Mouse (Mus musculus) CD4-positive naive resting alpha-beta T cell, adult 57 days (primary cell): ENCODE results near the gene H2-Q2. TPM values are rescaled to one million over a fixed set of nuclear protein-coding genes. Genes with fewer than 3 reads are reported as not detected.

Experiments used
- total RNA-seq: library from RNA; stranded (reverse); gene quantifications from one replicate; pipeline ENCODE4 v1.2.4, GENCODE M21; 2023

Gene H2-Q2
- 16.7 TPM for total RNA-seq

GRCm38 (mm10) chr17:35342071-35342671 lies at the start of gene H2-Q2:
TSS of gene H2-Q2 (plus strand) at chr17:35342242.

GRCm38 (mm10) chr17:35320327-35321081 lies 21.5 kb upstream of the H2-Q2 start, which contains the start of gene H2-Q1:
TSS of gene H2-Q1 (plus strand) at chr17:35320405.

GRCm38 (mm10) chr17:35379369-35379728 lies 37.3 kb downstream of the H2-Q2 start, which contains the start of gene H2-Q4:
TSS of gene H2-Q4 (plus strand) at chr17:35379617.

Other genes starting within 250 kb of the H2-Q2 start
- gene Ly6g5c, start 234.0 kb upstream of the H2-Q2 start, total RNA-seq, result not detected
- 0.83 TPM for gene Ly6g5b, start 226.8 kb upstream of the H2-Q2 start, total RNA-seq
- gene Gpank1, start 220.8 kb upstream of the H2-Q2 start, total RNA-seq, result 27.0 TPM
- gene Csnk2b, start 220.2 kb upstream of the H2-Q2 start, total RNA-seq, result 141 TPM
- 20.6 TPM for gene D17H6S53E, start 215.9 kb upstream of the H2-Q2 start, total RNA-seq
- gene Apom, start 210.2 kb upstream of the H2-Q2 start, total RNA-seq, result not detected
- 438 TPM for gene Bag6, start 207.1 kb upstream of the H2-Q2 start, total RNA-seq
- 294 TPM for gene Prrc2a, start 177.3 kb upstream of the H2-Q2 start, total RNA-seq
- 3.0 TPM for gene Aif1, start 166.2 kb upstream of the H2-Q2 start, total RNA-seq
- gene Lst1, start 153.8 kb upstream of the H2-Q2 start, total RNA-seq, result 14.3 TPM
- gene Ltb, start 147.8 kb upstream of the H2-Q2 start, total RNA-seq, result 538 TPM
- 18.7 TPM for gene Tnf, start 140.2 kb upstream of the H2-Q2 start, total RNA-seq
- 15.2 TPM for gene Lta, start 136.9 kb upstream of the H2-Q2 start, total RNA-seq
- not detected for gene Gm16181, start 121.4 kb upstream of the H2-Q2 start, total RNA-seq
- 1.6 TPM for gene Atp6v1g2, start 108.6 kb upstream of the H2-Q2 start, total RNA-seq
- 10.8 TPM for gene Nfkbil1, start 106.5 kb upstream of the H2-Q2 start, total RNA-seq
- gene Ddx39b, start 100.5 kb upstream of the H2-Q2 start, total RNA-seq, result 474 TPM
- gene H2-D1, start 79.5 kb upstream of the H2-Q2 start, total RNA-seq, result 2,421 TPM
- gene H2-Q1, start 21.8 kb upstream of the H2-Q2 start, total RNA-seq, result 14.8 TPM
- gene H2-Q4, start 37.4 kb downstream of the H2-Q2 start, total RNA-seq, result 511 TPM
- gene H2-Q6, start 82.6 kb downstream of the H2-Q2 start, total RNA-seq, result 107 TPM
- gene H2-Q7, start 96.9 kb downstream of the H2-Q2 start, total RNA-seq, result 390 TPM
- gene H2-Q10, start 127.8 kb downstream of the H2-Q2 start, total RNA-seq, result 74.1 TPM
- gene Pou5f1, start 163.8 kb downstream of the H2-Q2 start, total RNA-seq, result 0.71 TPM
- 6.6 TPM for gene Tcf19, start 174.6 kb downstream of the H2-Q2 start, total RNA-seq
- 16.2 TPM for gene Cchcr1, start 174.9 kb downstream of the H2-Q2 start, total RNA-seq
- not detected for gene Psors1c2, start 191.0 kb downstream of the H2-Q2 start, total RNA-seq
- not detected for gene Cdsn, start 209.9 kb downstream of the H2-Q2 start, total RNA-seq
- not detected for gene 2300002M23Rik, start 225.2 kb downstream of the H2-Q2 start, total RNA-seq